Mouse (Mus musculus): Measurements from ENCODE around the gene Tarsl2. TPM values are rescaled to one million over a fixed set of nuclear protein-coding genes. Genes with fewer than 3 reads are reported as not detected.

Tarsl2 gene
- total RNA-seq, 2 experiments from 2014 or later = 31.3 to 35.3 TPM

- DNase-seq (ENCODE audit: low spot score in 2 of 2) = no peak
- Histone ChIP-seq H3K27ac (no peak overlapping the region), H3K4me3 (no peak overlapping the region)
- TF ChIP-seq CTCF (conservative IDR thresholded peaks at IDR 0.05) = no peak
These were observed 8.3 kb upstream of the Tarsl2 start for GRCm38 (mm10) chr7:65636356-65636880.

GRCm38 (mm10) chr7:65638170-65638770 lies 6.4 kb upstream of the Tarsl2 start:
- Histone ChIP-seq H3K4me3 (no peak overlapping the region), H3K27ac (no peak overlapping the region; the same call in 1 of the 2 replicates)
- TF ChIP-seq CTCF (conservative IDR thresholded peaks at IDR 0.05) = peak; percentile 71
- no peak for DNase-seq (ENCODE audit: low spot score in 2 of 2)

- no peak for TF ChIP-seq CTCF (conservative IDR thresholded peaks at IDR 0.05)
- peak in 1 of 2 experiments; percentile 23 for DNase-seq (ENCODE audit: low spot score in 2 of 2)
- peak overlapping the region; percentile 57; the same call in 1 of the 2 replicates for H3K27ac ChIP-seq
- no peak overlapping the region for H3K4me3 ChIP-seq
These were observed 4.8 kb upstream of the Tarsl2 start for GRCm38 (mm10) chr7:65639821-65640382.

DNA sequence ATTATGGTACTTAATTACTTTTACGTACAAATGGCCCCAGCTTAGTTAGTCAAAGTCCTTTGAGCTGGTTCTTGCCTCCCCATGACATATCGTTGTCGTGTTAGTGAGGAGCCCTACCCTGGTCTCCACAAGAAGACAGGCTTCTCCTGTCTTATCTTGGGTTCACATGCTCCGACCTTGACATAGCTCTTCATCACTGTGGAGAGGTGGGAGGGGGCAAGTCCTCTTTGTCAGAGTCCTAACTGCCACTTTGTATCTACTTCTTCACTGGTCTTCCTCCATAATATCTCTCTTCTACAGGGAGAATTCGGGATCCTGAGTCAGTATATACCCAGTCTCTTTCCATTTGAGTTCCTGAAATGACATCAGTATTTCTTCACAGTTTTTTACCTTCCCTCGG lies 4.0 kb upstream of the Tarsl2 start:
- no peak for DNase-seq (ENCODE audit: low spot score in 2 of 2)
- TF ChIP-seq CTCF (conservative IDR thresholded peaks at IDR 0.05) = no peak
- H3K27ac ChIP-seq = no peak overlapping the region
- no peak overlapping the region for H3K4me3 ChIP-seq

- H3K4me3 ChIP-seq = no peak overlapping the region
- peak; percentile 79 for TF ChIP-seq CTCF (conservative IDR thresholded peaks at IDR 0.05)
- no peak overlapping the region for H3K27ac ChIP-seq
- DNase-seq (ENCODE audit: low spot score in 2 of 2) = no peak
These were observed 2.1 kb upstream of the Tarsl2 start for GRCm38 (mm10) chr7:65642371-65643304.

DNA sequence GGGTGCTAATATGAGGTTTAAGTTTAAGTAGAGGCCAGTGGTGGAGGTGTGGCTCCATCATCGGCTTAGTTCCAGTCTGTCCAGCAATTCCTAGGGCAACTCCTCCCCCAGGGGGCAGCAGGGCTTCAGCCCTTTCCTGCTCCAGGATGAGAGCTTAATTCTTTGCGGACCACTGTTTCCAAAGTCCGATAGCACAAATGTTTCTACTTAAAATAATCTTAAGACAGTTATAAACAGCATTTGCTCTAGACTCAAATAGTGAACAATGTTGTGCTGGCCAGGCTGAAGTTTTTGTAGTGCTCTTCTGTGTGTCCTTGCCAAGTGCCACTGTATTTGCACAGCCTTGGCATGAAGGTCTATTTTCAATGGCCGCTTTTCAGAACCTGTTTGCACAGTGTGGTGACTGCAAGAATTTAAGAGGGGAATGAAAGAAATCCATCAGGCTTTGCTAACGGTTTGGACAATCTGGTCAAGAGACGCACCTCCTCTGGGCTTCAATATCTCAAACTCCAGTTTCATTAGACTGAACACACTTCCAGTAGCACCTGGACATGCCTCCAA lies 757 bp upstream of the Tarsl2 start:
- no peak for TF ChIP-seq CTCF (conservative IDR thresholded peaks at IDR 0.05)
- peak overlapping the region; percentile 79 for H3K4me3 ChIP-seq
- no peak for DNase-seq (ENCODE audit: low spot score in 2 of 2)
- peak overlapping the region; percentile 68 for H3K27ac ChIP-seq

- H3K4me3 ChIP-seq = no peak overlapping the region
- DNase-seq (ENCODE audit: low spot score in 2 of 2) = no peak
- no peak overlapping the region for H3K27ac ChIP-seq
- TF ChIP-seq CTCF (conservative IDR thresholded peaks at IDR 0.05) = no peak
These were observed 1.3 kb downstream of the Tarsl2 start for GRCm38 (mm10) chr7:65645996-65646395.

- H3K27ac ChIP-seq = no peak overlapping the region
- no peak for TF ChIP-seq CTCF (conservative IDR thresholded peaks at IDR 0.05)
- H3K4me3 ChIP-seq = no peak overlapping the region
- no peak for DNase-seq (ENCODE audit: low spot score in 2 of 2)
These were observed 6.0 kb downstream of the Tarsl2 start for GRCm38 (mm10) chr7:65650662-65651061.

DNA sequence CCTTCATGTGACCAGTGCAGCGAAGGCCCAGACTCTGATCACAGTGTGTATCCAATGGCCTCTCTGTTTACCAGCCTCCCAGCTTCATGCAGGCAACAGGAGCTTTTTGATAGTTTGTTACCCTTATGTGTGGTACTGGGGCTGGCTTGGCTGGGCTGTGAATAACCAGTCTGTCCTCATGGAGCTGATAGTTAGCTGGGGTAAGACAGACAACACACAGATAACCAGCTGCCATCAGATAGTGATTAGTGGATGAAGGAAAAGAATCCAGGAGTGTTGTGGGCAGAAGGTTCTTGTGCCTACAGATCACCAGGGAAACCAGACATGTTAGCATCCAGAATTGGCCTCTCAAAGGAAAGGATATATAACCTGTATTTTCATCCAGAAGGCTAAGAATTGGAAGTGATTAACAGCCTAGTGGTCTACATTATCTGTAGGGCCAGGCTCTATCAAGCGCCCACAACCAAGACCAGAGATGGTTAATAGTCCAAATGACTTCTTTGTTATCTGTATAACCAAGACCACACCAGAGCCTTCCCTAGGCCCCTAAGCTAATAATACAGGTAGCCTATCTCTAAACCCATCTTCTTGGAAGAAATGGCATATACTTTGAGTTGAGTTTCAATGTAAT lies 12.9 kb downstream of the Tarsl2 start:
- H3K27ac ChIP-seq = no peak overlapping the region
- DNase-seq (ENCODE audit: low spot score in 2 of 2) = no peak
- no peak for TF ChIP-seq CTCF (conservative IDR thresholded peaks at IDR 0.05)
- H3K4me3 ChIP-seq = no peak overlapping the region

DNA sequence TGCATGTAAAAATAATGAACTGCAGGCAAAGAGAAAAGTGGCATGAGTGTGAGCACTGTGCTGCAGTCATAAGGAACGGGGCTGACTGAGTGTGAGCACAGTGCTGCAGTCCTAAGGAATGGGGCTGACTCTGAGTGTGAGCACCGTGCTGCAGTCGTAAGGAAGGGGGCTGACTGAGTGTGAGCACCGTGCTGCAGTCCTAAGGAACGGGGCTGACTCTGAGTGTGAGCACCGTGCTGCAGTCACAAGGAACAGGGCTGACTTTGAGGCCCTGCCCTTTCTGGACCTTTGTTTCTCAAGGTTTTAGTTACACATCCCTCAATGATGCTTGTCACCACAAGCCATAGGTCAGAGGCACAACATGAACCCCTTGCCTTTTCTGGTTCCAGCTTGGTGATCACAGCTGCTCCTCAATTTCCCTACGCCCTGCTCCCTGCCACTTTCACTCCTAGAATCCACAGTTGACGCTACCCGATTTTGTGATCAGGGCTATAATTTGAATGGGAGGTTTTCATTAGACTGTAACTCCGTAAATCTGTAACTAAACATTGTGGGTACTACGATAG lies 18.6 kb downstream of the Tarsl2 start:
- H3K4me3 ChIP-seq = no peak overlapping the region
- H3K27ac ChIP-seq = no peak overlapping the region
- DNase-seq (ENCODE audit: low spot score in 2 of 2) = no peak
- TF ChIP-seq CTCF (conservative IDR thresholded peaks at IDR 0.05) = no peak

- Histone ChIP-seq H3K27ac (no peak overlapping the region), H3K4me3 (no peak overlapping the region)
- TF ChIP-seq CTCF (conservative IDR thresholded peaks at IDR 0.05) = no peak
- DNase-seq (ENCODE audit: low spot score in 2 of 2) = no peak
These were observed 19.2 kb downstream of the Tarsl2 start for GRCm38 (mm10) chr7:65663886-65664285.

DNA sequence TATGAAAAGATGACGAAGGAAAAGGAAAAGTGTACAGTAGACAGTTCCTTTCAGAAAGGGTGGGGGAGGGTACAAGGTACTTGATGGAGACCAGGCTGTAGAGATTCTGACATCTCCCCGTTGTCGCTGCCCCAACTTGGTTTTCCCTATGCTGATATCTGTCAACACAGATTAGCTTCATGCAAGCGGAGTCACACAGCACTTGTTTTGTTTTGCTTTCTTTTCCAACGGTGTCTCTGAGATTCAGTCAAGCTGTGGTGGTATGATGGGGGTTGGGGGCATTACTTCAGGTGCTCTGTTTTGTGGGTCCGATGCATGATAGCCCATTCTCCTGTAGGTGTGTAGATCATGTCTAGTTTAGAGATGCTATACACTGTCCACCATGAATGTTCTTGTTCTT lies 22.8 kb downstream of the Tarsl2 start:
- TF ChIP-seq CTCF (conservative IDR thresholded peaks at IDR 0.05) = no peak
- H3K4me3 ChIP-seq = no peak overlapping the region
- no peak overlapping the region for H3K27ac ChIP-seq
- no peak for DNase-seq (ENCODE audit: low spot score in 2 of 2)

Data from layer of hippocampus, adult 2 months (tissue).